Mouse (Mus musculus): ENCODE measurements at regions not wholly inside any gene's neighbourhood (a gene's known extent, or its start where the extent isn't known, plus 50 kb on each side); places are given as distances from the start of the nearest gene placed in this dataset.

GRCm38 (mm10) chr9:113324489-113324888 lies 383.6 kb downstream of the Pdcd6ip start:
- TF ChIP-seq CTCF (IDR thresholded peaks at IDR 0.05; ENCODE audit: low read depth): no peak
- no peak for TF ChIP-seq EP300 (optimal IDR thresholded peaks at IDR 0.05)

Measured in stomach, postnatal 0 days (tissue).